Mouse (Mus musculus) E14TG2a.4 (cell line): ENCODE data around the gene Mtfr1l.

ENCODE experiments used
- CTCF ChIP-seq: conservative IDR thresholded peaks from 2 replicates; pipeline ENCODE4 v1.5.1; 2014; ENCODE audit warnings: low read length
- POU5F1 ChIP-seq: IDR thresholded peaks from 2 replicates; pipeline ENCODE4 v1.6.1; 2014; ENCODE audit warnings: low read length, borderline replicate concordance

- TF ChIP-seq CTCF (no peak), POU5F1 (no peak)
Observed at GRCm38 (mm10) chr4:134505303-134505789, 29.8 kb downstream of the Mtfr1l start.
